In genomic region chr4:32240457-32241030, GRCm38 (mm10) we compare ENCODE assay signal across 8 mouse cellular contexts. TPM values are rescaled to one million over a fixed set of nuclear protein-coding genes. Genes with fewer than 3 reads are reported as not detected.
DNase-seq lines count a peak whose midpoint lies in the region; ATAC-seq and TF ChIP-seq lines count a peak whose summit lies in the region.

No protein-coding gene starts in this region.

- TF ChIP-seq CTCF in layer of hippocampus, adult 2 months (conservative IDR thresholded peaks at IDR 0.05): no peak

- no peak overlapping the region for H3K9ac ChIP-seq in embryonic facial prominence, embryonic 15.5 days
- H3K9ac ChIP-seq in intestine, embryonic 16.5 days (ENCODE audit: low read depth, low read length): no peak overlapping the region

- no peaks in the 10 kb centered on the region for H3K36me3 ChIP-seq in embryonic facial prominence, embryonic 15.5 days
- no peaks in the 10 kb centered on the region for H3K36me3 ChIP-seq in intestine, embryonic 16.5 days (ENCODE audit: control insufficient read depth, insufficient read depth, low read length)

- no peak for ATAC-seq in embryonic facial prominence, embryonic 15.5 days (ENCODE audit: insufficient number of reproducible peaks, low FRiP score, low TSS enrichment, low read depth)
- ATAC-seq in intestine, embryonic 16.5 days: no peak

- H3K27me3 ChIP-seq in embryonic facial prominence, embryonic 15.5 days: no peaks in the 10 kb centered on the region
- peaks cover 10% of the 10 kb centered on the region; the same call in 1 of the 2 replicates for H3K27me3 ChIP-seq in intestine, embryonic 16.5 days (replicated peaks; ENCODE audit: control insufficient read depth, insufficient read depth, low read length)

- H3K27ac ChIP-seq in layer of hippocampus, adult 2 months: peak overlapping the region; percentile 97
- H3K27ac ChIP-seq in embryonic facial prominence, embryonic 15.5 days (replicated peaks): no peak overlapping the region
- H3K27ac ChIP-seq in intestine, embryonic 16.5 days (ENCODE audit: low read length): no peak overlapping the region

- DNase-seq in layer of hippocampus, adult 2 months (ENCODE audit: low spot score in 2 of 2): no peak
- DNase-seq in layer of hippocampus, postnatal 25 days (ENCODE audit: extremely low spot score in 1 of 2, low spot score in 1 of 2): no peak
- peak; percentile 44 to 50 for DNase-seq in natural killer cell, adult 2 months (ENCODE audit: low spot score in 2 of 2)
- no peak for DNase-seq in cerebellum, adult 9-11 months
- DNase-seq in frontal cortex, postnatal 10 days (ENCODE audit: low spot score in 2 of 2): no peak
- DNase-seq in kidney, postnatal 10 days: no peak

- peaks cover 24% of the 10 kb centered on the region for H3K4me1 ChIP-seq in embryonic facial prominence, embryonic 15.5 days
- H3K4me1 ChIP-seq in intestine, embryonic 16.5 days (ENCODE audit: control insufficient read depth, insufficient read depth, low read length): peaks cover 10% of the 10 kb centered on the region

- H3K4me3 ChIP-seq in layer of hippocampus, adult 2 months: peak overlapping the region; percentile 76
- H3K4me3 ChIP-seq in embryonic facial prominence, embryonic 15.5 days (replicated peaks): peak overlapping the region; percentile 89
- no peak overlapping the region; the same call in 1 of the 2 replicates for H3K4me3 ChIP-seq in intestine, embryonic 16.5 days (ENCODE audit: low read length)

- WGBS in embryonic facial prominence, embryonic 15.5 days: 23% methylated on average over 9 of the region's 9 CpGs
- WGBS in intestine, embryonic 16.5 days: 24% methylated on average over 9 of the region's 9 CpGs

- peak overlapping the region; percentile 94 for H3K4me2 ChIP-seq in embryonic facial prominence, embryonic 15.5 days (replicated peaks)
- peak overlapping the region; percentile 97 for H3K4me2 ChIP-seq in intestine, embryonic 16.5 days (ENCODE audit: low read depth, low read length)

- no peaks in the 10 kb centered on the region for H3K9me3 ChIP-seq in embryonic facial prominence, embryonic 15.5 days (replicated peaks)
- H3K9me3 ChIP-seq in intestine, embryonic 16.5 days (ENCODE audit: control insufficient read depth, low read length): no peaks in the 10 kb centered on the region

RNA-seq across cellular contexts. Expression of gene Bach2, which starts 1.9 kb away (rescaled TPM):
- 10 to 100 TPM; 11.1 to 15.6 TPM for total RNA-seq in layer of hippocampus, adult 2 months (2021)
- total RNA-seq in layer of hippocampus, postnatal 25 days (2021): 10 to 100 TPM in 1 of 2 experiments, 1 to 10 TPM in 1; 9.8 to 17.5 TPM
- 7.2 and 7.9 TPM in 2 replicates for polyA plus RNA-seq in embryonic facial prominence, embryonic 15.5 days (2015; fragmentation: Nextera tagmentation; extraction: Ambion mirVana)
- polyA plus RNA-seq in intestine, embryonic 16.5 days (2015; fragmentation: Nextera tagmentation; extraction: Ambion mirVana): 2.4 and 3.2 TPM in 2 replicates

Comparison
In these comparisons a context has a peak if more than half of its experiments do, and no peak if none do; other contexts are left out.
1. DNase-seq: peak in natural killer cell, adult 2 months (2 of 2); none in layer of hippocampus, adult 2 months (0 of 2), layer of hippocampus, postnatal 25 days (0 of 2), cerebellum, adult 9-11 months (single experiment), frontal cortex, postnatal 10 days (0 of 2) and kidney, postnatal 10 days (single experiment).